Mouse (Mus musculus) frontal cortex, adult 2 months (tissue): ENCODE data around the gene Rbp3. TPM values are rescaled to one million over a fixed set of nuclear protein-coding genes. Genes with fewer than 3 reads are reported as not detected.
A peak's percentile ranks its signal among the peaks of the same experiment; 100 is the strongest.

ENCODE experiments used
- DNase-seq, 2 experiments: peaks; one replicate each; pipeline ENCODE4 v3.0.0; 2022; ENCODE audit warnings: low spot score in 1 of 2; ENCODE audit errors: extremely low spot score in 1 of 2
- polyA plus RNA-seq: library from polyadenylated mRNA; depleted of rRNA; stranded (reverse); fragments of >200 nt; gene quantifications from 2 replicates; pipeline ENCODE4 v1.2.3, GENCODE M21; 2012; rRNA removed

Gene Rbp3
- polyA plus RNA-seq, 1 experiment: not detected

GRCm38 (mm10) chr14:33965675-33966074 is 11.9 kb downstream of the Rbp3 start:
- no peak for DNase-seq

GRCm38 (mm10) chr14:33972679-33973078 is 18.9 kb downstream of the Rbp3 start:
- DNase-seq: no peak

GRCm38 (mm10) chr14:33974752-33975151 is 20.9 kb downstream of the Rbp3 start:
- peak in 1 of 2 experiments; percentile 28 for DNase-seq

GRCm38 (mm10) chr14:33977748-33978147 is 23.9 kb downstream of the Rbp3 start:
- DNase-seq: no peak

GRCm38 (mm10) chr14:33978604-33979059 is 24.8 kb downstream of the Rbp3 start, which contains the start of gene Zfp488:
TSS of gene Zfp488 (minus strand) at chr14:33978764.
- no peak for DNase-seq

GRCm38 (mm10) chr14:33989201-33989600 is 35.4 kb downstream of the Rbp3 start:
- no peak for DNase-seq

- no peak for DNase-seq
These were observed 38.2 kb downstream of the Rbp3 start for GRCm38 (mm10) chr14:33991971-33992370.

GRCm38 (mm10) chr14:33993051-33993450 is 39.2 kb downstream of the Rbp3 start:
- DNase-seq: no peak

GRCm38 (mm10) chr14:33993521-33994289 is 39.9 kb downstream of the Rbp3 start:
- DNase-seq: no peak

GRCm38 (mm10) chr14:33997427-33997826 is 43.6 kb downstream of the Rbp3 start:
- DNase-seq: peak in 1 of 2 experiments; percentile 19

- no peak for DNase-seq
These were observed 46.3 kb downstream of the Rbp3 start for GRCm38 (mm10) chr14:34000076-34000475.

- DNase-seq: no peak
These were observed 47.6 kb downstream of the Rbp3 start for GRCm38 (mm10) chr14:34001445-34001844.

- DNase-seq: no peak
These were observed 48.6 kb downstream of the Rbp3 start for GRCm38 (mm10) chr14:34002358-34002757.

Other genes with a start within 250 kb of the Rbp3 start
- gene Gdf10, start 30.4 kb upstream of the Rbp3 start, polyA plus RNA-seq: 3.6 and 3.9 TPM in 2 replicates
- gene Gdf2, start 13.0 kb upstream of the Rbp3 start, polyA plus RNA-seq: 0.04 TPM in 1 of 2 replicates, not detected in the other
- 2.5 and 2.6 TPM in 2 replicates for gene Zfp488, start 24.8 kb downstream of the Rbp3 start, polyA plus RNA-seq
- not detected in 2 replicates for gene Gm30083, start 61.2 kb downstream of the Rbp3 start, polyA plus RNA-seq
- gene Gm5460, start 62.8 kb downstream of the Rbp3 start, polyA plus RNA-seq: not detected in 2 replicates
- not detected in 2 replicates for gene Antxrl, start 98.7 kb downstream of the Rbp3 start, polyA plus RNA-seq
- gene Anxa8, start 132.0 kb downstream of the Rbp3 start, polyA plus RNA-seq: 0.32 and 0.36 TPM in 2 replicates
- not detected in 2 replicates for gene A630023A22Rik, start 148.8 kb downstream of the Rbp3 start, polyA plus RNA-seq
- gene Npy4r, start 198.5 kb downstream of the Rbp3 start, polyA plus RNA-seq: not detected in 2 replicates
- gene Gprin2, start 247.7 kb downstream of the Rbp3 start, polyA plus RNA-seq: 1.1 and 1.2 TPM in 2 replicates